Mouse (Mus musculus) right cerebral cortex, adult 2 months (tissue): Measurements from ENCODE around the gene Mxd1.
A peak's percentile ranks its signal among the peaks of the same experiment; 100 is the strongest.

Experiments used
- DNase-seq, 2 experiments: peaks; one replicate each; pipeline ENCODE4 v3.0.0; 2021 to 2022; ENCODE audit warnings: low spot score in 2 of 2

The Mxd1 gene

GRCm38 (mm10) chr6:86668580-86669239 is at the start of gene Mxd1:
Mxd1 (minus strand) TSS chr6:86669161.
- peak in 1 of 2 experiments; percentile 39 for DNase-seq

- DNase-seq = no peak
These were observed 39.3 kb upstream of the Mxd1 start for GRCm38 (mm10) chr6:86708072-86708774.

GRCm38 (mm10) chr6:86702577-86702976 is 33.6 kb upstream of the Mxd1 start:
- DNase-seq = no peak

- DNase-seq = no peak
These were observed 28.9 kb upstream of the Mxd1 start for GRCm38 (mm10) chr6:86697903-86698302.

- DNase-seq = no peak
These were observed 27.3 kb upstream of the Mxd1 start for GRCm38 (mm10) chr6:86696213-86696612.

- peak; percentile 62 to 67 for DNase-seq
These were observed 25.5 kb upstream of the Mxd1 start for GRCm38 (mm10) chr6:86694465-86694864.

GRCm38 (mm10) chr6:86689671-86690070 is 20.7 kb upstream of the Mxd1 start:
- DNase-seq = no peak

GRCm38 (mm10) chr6:86686971-86687370 is 18.0 kb upstream of the Mxd1 start:
- no peak for DNase-seq

- DNase-seq = no peak
These were observed 15.7 kb upstream of the Mxd1 start for GRCm38 (mm10) chr6:86684655-86685011.

- DNase-seq = peak; percentile 88 to 92
These were observed 15.1 kb upstream of the Mxd1 start, which contains the start of gene Snrnp27 for GRCm38 (mm10) chr6:86683872-86684654. Snrnp27 (minus strand) TSS chr6:86684522.

- no peak for DNase-seq
These were observed 12.3 kb upstream of the Mxd1 start for GRCm38 (mm10) chr6:86681289-86681688.

GRCm38 (mm10) chr6:86678341-86678740 is 9.4 kb upstream of the Mxd1 start:
- DNase-seq = no peak

- DNase-seq = peak; percentile 55 to 58
These were observed 1.9 kb upstream of the Mxd1 start for GRCm38 (mm10) chr6:86670873-86671272.

GRCm38 (mm10) chr6:86669240-86669727 is 323 bp upstream of the Mxd1 start:
- DNase-seq = peak; percentile 100

- no peak for DNase-seq
These were observed 1.9 kb downstream of the Mxd1 start for GRCm38 (mm10) chr6:86667061-86667460.

- no peak for DNase-seq
These were observed 3.2 kb downstream of the Mxd1 start for GRCm38 (mm10) chr6:86665560-86666307.

- DNase-seq = no peak
These were observed 3.9 kb downstream of the Mxd1 start for GRCm38 (mm10) chr6:86665076-86665475.

GRCm38 (mm10) chr6:86660161-86660877 is 8.6 kb downstream of the Mxd1 start:
- no peak for DNase-seq

GRCm38 (mm10) chr6:86658501-86658900 is 10.5 kb downstream of the Mxd1 start:
- no peak for DNase-seq

GRCm38 (mm10) chr6:86654270-86654916 is 14.6 kb downstream of the Mxd1 start:
- DNase-seq = no peak
